Mouse (Mus musculus): ENCODE results near the gene Sgsm3.

DNA sequence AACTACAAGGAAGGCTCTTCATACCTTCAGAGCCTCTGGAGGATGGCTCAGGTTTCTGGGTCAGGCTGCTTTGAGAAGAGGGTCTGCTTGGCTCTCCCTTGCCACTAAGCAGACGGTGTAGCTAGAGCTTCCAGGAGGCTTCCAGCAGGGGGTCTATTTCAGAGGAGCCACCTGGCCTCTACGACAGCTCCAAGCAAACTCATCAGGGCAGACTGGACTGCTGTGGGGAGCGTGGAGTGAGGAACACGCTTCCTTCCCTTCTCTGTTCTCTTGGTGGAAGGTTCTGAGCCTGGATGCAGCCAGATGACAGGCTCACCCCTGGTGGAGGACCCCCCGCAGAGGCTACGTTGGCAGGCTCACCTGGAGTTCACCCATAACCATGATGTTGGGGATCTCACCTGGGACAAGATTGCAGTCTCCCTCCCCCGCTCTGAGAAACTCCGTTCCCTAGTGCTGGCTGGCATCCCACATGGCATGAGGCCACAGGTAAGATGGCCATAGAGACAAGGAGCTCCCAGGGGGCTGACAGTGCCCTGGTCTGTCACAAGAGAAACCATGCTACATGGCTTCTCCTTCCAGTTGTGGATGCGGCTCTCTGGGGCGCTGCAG lies 28.7 kb downstream of the Sgsm3 start:
- TF ChIP-seq CTCF (IDR thresholded peaks at IDR 0.05; ENCODE audit: extremely low read depth, insufficient read depth, insufficient read length, insufficient replicate concordance), result no peak
- TF ChIP-seq POLR2A (IDR thresholded peaks at IDR 0.05; ENCODE audit: low read depth, low read length), result no peak
